Mouse (Mus musculus) frontal cortex, postnatal 10 days (tissue): ENCODE results near the gene Rcor2.
A peak's percentile ranks its signal among the peaks of the same experiment; 100 is the strongest.

Experiments
- DNase-seq, 2 experiments: peaks; one replicate each; pipeline ENCODE4 v3.0.0; 2022; ENCODE audit warnings: low spot score in 2 of 2, mixed read lengths in 1 of 2

Rcor2 gene

GRCm38 (mm10) chr19:7291958-7292709, 25.0 kb downstream of the Rcor2 start:
- no peak for DNase-seq

GRCm38 (mm10) chr19:7294098-7294876, 27.2 kb downstream of the Rcor2 start:
- no peak for DNase-seq

- no peak for DNase-seq
Observed at GRCm38 (mm10) chr19:7295071-7295658, 28.0 kb downstream of the Rcor2 start.

GRCm38 (mm10) chr19:7295959-7296358, 28.8 kb downstream of the Rcor2 start:
- DNase-seq, result no peak

GRCm38 (mm10) chr19:7299052-7299451, 31.9 kb downstream of the Rcor2 start:
- DNase-seq, result peak; percentile 56 to 73

- no peak for DNase-seq
Observed at GRCm38 (mm10) chr19:7300078-7300477, 33.0 kb downstream of the Rcor2 start.

GRCm38 (mm10) chr19:7301647-7302492, 34.7 kb downstream of the Rcor2 start:
- DNase-seq, result no peak

- no peak for DNase-seq
Observed at GRCm38 (mm10) chr19:7302493-7302797, 35.3 kb downstream of the Rcor2 start.

- no peak for DNase-seq
Observed at GRCm38 (mm10) chr19:7303796-7304195, 36.7 kb downstream of the Rcor2 start.

GRCm38 (mm10) chr19:7304801-7305200, 37.7 kb downstream of the Rcor2 start:
- no peak for DNase-seq

GRCm38 (mm10) chr19:7305380-7306310, 38.5 kb downstream of the Rcor2 start:
- no peak for DNase-seq

- no peak for DNase-seq
Observed at GRCm38 (mm10) chr19:7306968-7307367, 39.8 kb downstream of the Rcor2 start.

GRCm38 (mm10) chr19:7307995-7308770, 41.1 kb downstream of the Rcor2 start:
- no peak for DNase-seq

GRCm38 (mm10) chr19:7309738-7310330, 42.7 kb downstream of the Rcor2 start:
- DNase-seq, result no peak

GRCm38 (mm10) chr19:7310704-7311103, 43.6 kb downstream of the Rcor2 start:
- DNase-seq, result no peak

GRCm38 (mm10) chr19:7311306-7311705, 44.2 kb downstream of the Rcor2 start:
- DNase-seq, result no peak

- no peak for DNase-seq
Observed at GRCm38 (mm10) chr19:7313660-7314059, 46.5 kb downstream of the Rcor2 start.

- no peak for DNase-seq
Observed at GRCm38 (mm10) chr19:7314976-7315586, 48.0 kb downstream of the Rcor2 start.

- DNase-seq, result no peak
Observed at GRCm38 (mm10) chr19:7315587-7315984, 48.5 kb downstream of the Rcor2 start.
